Mouse (Mus musculus): Measurements from ENCODE around the gene Acadm.

- TF ChIP-seq CTCF (IDR thresholded peaks at IDR 0.05; ENCODE audit: extremely low read depth, insufficient read depth, insufficient read length, insufficient replicate concordance) (peak; percentile 41; the same call in 1 of the 2 replicates), POLR2A (IDR thresholded peaks at IDR 0.05; ENCODE audit: low read depth, low read length) (no peak)
Observed at GRCm38 (mm10) chr3:153904586-153904985, 39.8 kb downstream of the Acadm start.
